Mouse (Mus musculus): ENCODE measurements around the gene Cobll1. TPM values are rescaled to one million over a fixed set of nuclear protein-coding genes. Genes with fewer than 3 reads are reported as not detected.
A peak's percentile ranks its signal among the peaks of the same experiment; 100 is the strongest.
"Not testable (repeated sequence)": the region's sequence is repeated elsewhere in the genome, so short reads cannot be mapped to it uniquely, and the experiment has no call there.

Gene Cobll1
- total and polyA plus RNA-seq, 2 experiments: 10.0 to 13.6 TPM

DNA sequence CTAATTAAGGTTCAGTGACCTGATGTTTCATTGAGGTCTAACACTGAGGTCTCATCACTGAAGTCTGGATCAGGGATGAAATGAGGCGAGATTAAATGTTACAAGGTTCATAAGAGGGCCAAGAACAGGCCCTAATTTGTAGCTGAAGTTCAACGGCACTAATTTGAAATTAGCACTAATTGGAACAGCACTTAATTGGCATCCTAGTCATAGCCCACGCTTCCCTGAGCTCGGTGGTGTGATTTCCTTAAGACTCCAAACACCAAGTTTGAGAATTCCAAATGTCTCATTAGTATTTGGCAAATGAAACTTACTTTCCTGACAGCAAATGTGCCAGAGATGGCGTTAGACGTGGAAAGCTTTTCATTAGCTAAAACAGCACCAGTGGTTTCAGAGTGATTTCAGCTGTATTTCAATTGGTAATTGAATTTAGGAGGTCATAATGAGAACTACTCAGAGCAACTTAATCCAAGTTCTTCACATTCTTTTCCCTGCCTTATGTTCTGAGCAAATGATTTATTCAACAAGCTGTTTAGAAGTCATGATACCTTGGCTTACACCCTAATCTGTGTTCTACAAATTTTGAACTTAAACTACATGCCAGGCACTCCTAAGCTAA, 36.3 kb upstream of the Cobll1 start:
- H3K4me1 ChIP-seq (ENCODE audit: control insufficient read depth, insufficient read depth, low read length): no peaks in the 10 kb centered on the region
- 86% methylated on average over 6 of the region's 6 CpGs for WGBS

DNA sequence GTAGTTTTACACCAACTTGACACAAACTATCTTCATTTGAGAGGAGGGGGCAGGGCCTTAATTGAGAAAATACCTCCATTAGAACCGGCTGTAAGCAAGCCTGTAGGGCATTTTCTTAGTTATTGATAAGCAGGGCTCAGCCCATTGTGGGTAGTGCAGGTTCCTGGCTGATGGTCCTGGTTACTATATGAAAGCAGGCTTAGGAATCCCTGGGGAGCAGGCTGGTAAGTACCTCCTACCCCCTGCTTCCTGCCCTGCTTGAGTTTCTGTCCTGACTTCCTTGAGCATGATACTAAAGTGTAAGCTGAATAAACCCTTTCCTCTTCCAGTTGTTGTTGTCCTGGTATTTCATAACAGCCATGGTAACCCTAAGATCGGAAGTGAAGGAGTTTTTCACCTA, 34.7 kb upstream of the Cobll1 start:
- H3K9ac ChIP-seq (ENCODE audit: low read depth, low read length): no peak overlapping the region
- no peak for DNase-seq (ENCODE audit: extremely low read depth, low read depth, low spot score)
- WGBS: 80% methylated on average over 2 of the region's 2 CpGs

More for the DNA sequence above, 36.3 kb upstream of the Cobll1 start:
- Histone ChIP-seq H3K27ac (replicated peaks; ENCODE audit: insufficient read depth, low read depth, low read length) (no peak overlapping the region), H3K9ac (ENCODE audit: low read depth, low read length) (no peak overlapping the region), H3K79me2 (ENCODE audit: control insufficient read depth, insufficient read depth, low read length) (no peaks in the 10 kb centered on the region), H3K36me3 (ENCODE audit: control insufficient read depth, insufficient read depth, low read length) (no peaks in the 10 kb centered on the region), H3K4me3 (ENCODE audit: insufficient read depth, low read depth, low read length) (no peak overlapping the region), H3K27me3 (ENCODE audit: control insufficient read depth, insufficient read depth, low read length) (no peaks in the 10 kb centered on the region)
- DNase-seq (ENCODE audit: extremely low read depth, low read depth, low spot score): peak; percentile 34
- TF ChIP-seq CTCF (IDR thresholded peaks at IDR 0.05; ENCODE audit: low read depth, low read length): no peak
- no peak for TF ChIP-seq POLR2A (IDR thresholded peaks at IDR 0.05; ENCODE audit: extremely low read depth, insufficient read depth, low read length)

DNA sequence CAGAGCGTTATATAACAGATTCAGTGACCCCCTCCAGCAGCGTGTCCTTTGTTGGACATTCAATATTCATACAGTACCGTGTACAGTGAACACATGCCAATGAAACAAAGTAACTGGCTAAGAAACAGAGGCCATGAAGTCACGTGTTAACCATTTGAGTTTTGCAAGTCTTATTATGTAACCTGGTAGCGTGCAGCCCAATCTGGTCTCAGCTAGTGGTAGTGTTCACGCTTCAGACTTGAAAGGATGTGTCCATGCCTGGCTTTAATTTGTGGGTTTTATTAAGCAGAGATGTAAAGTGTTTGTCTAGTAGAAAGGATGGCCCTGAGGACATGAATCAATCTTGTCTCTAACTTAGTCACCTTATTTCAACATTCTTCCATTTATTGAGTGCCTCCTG, 29.5 kb upstream of the Cobll1 start:
- Histone ChIP-seq H3K36me3 (ENCODE audit: control insufficient read depth, insufficient read depth, low read length) (no peaks in the 10 kb centered on the region), H3K4me1 (ENCODE audit: control insufficient read depth, insufficient read depth, low read length) (peaks cover 6% of the 10 kb centered on the region), H3K79me2 (ENCODE audit: control insufficient read depth, insufficient read depth, low read length) (no peaks in the 10 kb centered on the region), H3K27me3 (ENCODE audit: control insufficient read depth, insufficient read depth, low read length) (no peaks in the 10 kb centered on the region), H3K4me3 (ENCODE audit: insufficient read depth, low read depth, low read length) (no peak overlapping the region), H3K9ac (ENCODE audit: low read depth, low read length) (no peak overlapping the region), H3K27ac (replicated peaks; ENCODE audit: insufficient read depth, low read depth, low read length) (no peak overlapping the region)
- 42% methylated on average over 6 of the region's 6 CpGs for WGBS
- DNase-seq (ENCODE audit: extremely low read depth, low read depth, low spot score): peak; percentile 90
- TF ChIP-seq POLR2A (IDR thresholded peaks at IDR 0.05; ENCODE audit: extremely low read depth, insufficient read depth, low read length) (no peak), CTCF (IDR thresholded peaks at IDR 0.05; ENCODE audit: low read depth, low read length) (no peak)

More for the DNA sequence above, 34.7 kb upstream of the Cobll1 start:
- no peaks in the 10 kb centered on the region for H3K27me3 ChIP-seq (ENCODE audit: control insufficient read depth, insufficient read depth, low read length)
- H3K4me1 ChIP-seq (ENCODE audit: control insufficient read depth, insufficient read depth, low read length): no peaks in the 10 kb centered on the region
- no peak overlapping the region for H3K27ac ChIP-seq (replicated peaks; ENCODE audit: insufficient read depth, low read depth, low read length)
- no peaks in the 10 kb centered on the region for H3K36me3 ChIP-seq (ENCODE audit: control insufficient read depth, insufficient read depth, low read length)
- no peak for TF ChIP-seq POLR2A (IDR thresholded peaks at IDR 0.05; ENCODE audit: extremely low read depth, insufficient read depth, low read length)
- TF ChIP-seq CTCF (IDR thresholded peaks at IDR 0.05; ENCODE audit: low read depth, low read length): no peak
- no peak overlapping the region for H3K4me3 ChIP-seq (ENCODE audit: insufficient read depth, low read depth, low read length)
- no peaks in the 10 kb centered on the region for H3K79me2 ChIP-seq (ENCODE audit: control insufficient read depth, insufficient read depth, low read length)

DNA sequence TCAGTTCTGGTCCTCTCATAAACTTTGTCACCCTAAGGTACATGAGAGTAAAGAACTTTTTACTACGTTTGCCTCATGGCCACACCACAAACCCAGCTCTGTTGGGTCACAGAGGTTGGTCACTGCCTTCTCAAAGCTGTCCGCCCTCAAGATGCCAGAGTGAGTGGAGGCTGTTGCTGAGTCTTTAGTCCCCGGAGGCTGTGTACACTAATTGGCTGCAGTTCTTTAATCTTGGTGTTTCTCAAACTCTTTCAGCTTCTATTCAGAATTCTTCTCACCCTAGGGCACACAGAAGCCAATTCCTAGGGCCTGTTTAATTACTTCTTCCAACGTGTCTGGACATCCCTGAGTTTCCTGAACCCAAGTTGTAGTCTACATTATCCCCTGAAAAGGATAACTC, 28.6 kb upstream of the Cobll1 start:
- H3K4me1 ChIP-seq (ENCODE audit: control insufficient read depth, insufficient read depth, low read length): peaks cover 6% of the 10 kb centered on the region
- DNase-seq (ENCODE audit: extremely low read depth, low read depth, low spot score): no peak
- H3K4me3 ChIP-seq (ENCODE audit: insufficient read depth, low read depth, low read length): no peak overlapping the region
- H3K36me3 ChIP-seq (ENCODE audit: control insufficient read depth, insufficient read depth, low read length): no peaks in the 10 kb centered on the region
- no peak for TF ChIP-seq POLR2A (IDR thresholded peaks at IDR 0.05; ENCODE audit: extremely low read depth, insufficient read depth, low read length)
- no peak for TF ChIP-seq CTCF (IDR thresholded peaks at IDR 0.05; ENCODE audit: low read depth, low read length)
- WGBS: 73% methylated on average over 4 of the region's 4 CpGs
- no peak overlapping the region for H3K27ac ChIP-seq (replicated peaks; ENCODE audit: insufficient read depth, low read depth, low read length)
- no peaks in the 10 kb centered on the region for H3K27me3 ChIP-seq (ENCODE audit: control insufficient read depth, insufficient read depth, low read length)
- H3K9ac ChIP-seq (ENCODE audit: low read depth, low read length): no peak overlapping the region
- H3K79me2 ChIP-seq (ENCODE audit: control insufficient read depth, insufficient read depth, low read length): no peaks in the 10 kb centered on the region

DNA sequence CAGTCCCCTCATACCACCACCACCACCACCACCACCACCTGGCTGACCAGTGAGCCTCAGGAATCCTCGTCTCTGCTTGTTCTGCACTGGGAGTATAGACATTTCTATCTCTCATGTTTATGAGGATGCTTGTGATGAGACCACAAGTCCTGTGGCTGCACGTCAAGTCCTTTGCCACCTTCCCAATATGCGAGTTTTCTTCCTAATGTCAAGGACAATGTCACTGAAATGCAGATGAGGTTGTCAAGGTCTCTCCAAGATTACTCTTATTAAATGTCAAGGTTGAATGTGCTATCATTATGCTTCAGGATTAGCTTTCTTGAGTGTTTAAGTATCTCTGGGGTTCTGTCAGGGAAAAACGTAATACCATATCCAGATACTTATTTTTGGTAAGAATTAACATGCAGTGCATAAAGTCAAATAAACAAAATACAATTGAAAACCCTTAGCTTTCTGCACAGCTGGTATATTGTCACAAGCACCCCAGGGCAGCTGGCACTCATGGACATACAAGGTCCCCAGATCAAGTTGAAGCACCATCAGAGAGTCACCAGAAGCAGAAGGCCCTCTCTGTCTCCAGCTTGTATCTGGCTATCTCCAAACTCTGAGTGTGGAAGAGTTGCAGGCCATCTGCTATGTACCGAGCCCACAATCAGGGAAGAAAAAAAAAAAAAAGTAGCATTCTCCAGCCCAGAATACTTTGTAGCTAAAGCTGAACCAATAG, 27.5 kb upstream of the Cobll1 start:
- no peak for DNase-seq (ENCODE audit: extremely low read depth, low read depth, low spot score)
- H3K4me3 ChIP-seq (ENCODE audit: insufficient read depth, low read depth, low read length): no peak overlapping the region
- H3K27me3 ChIP-seq (ENCODE audit: control insufficient read depth, insufficient read depth, low read length): no peaks in the 10 kb centered on the region
- peaks cover 9% of the 10 kb centered on the region for H3K4me1 ChIP-seq (ENCODE audit: control insufficient read depth, insufficient read depth, low read length)
- no peak overlapping the region for H3K27ac ChIP-seq (replicated peaks; ENCODE audit: insufficient read depth, low read depth, low read length)
- no peaks in the 10 kb centered on the region for H3K79me2 ChIP-seq (ENCODE audit: control insufficient read depth, insufficient read depth, low read length)
- WGBS: 83% methylated on average over 5 of the region's 5 CpGs
- TF ChIP-seq POLR2A (IDR thresholded peaks at IDR 0.05; ENCODE audit: extremely low read depth, insufficient read depth, low read length): no peak
- TF ChIP-seq CTCF (IDR thresholded peaks at IDR 0.05; ENCODE audit: low read depth, low read length): no peak
- H3K36me3 ChIP-seq (ENCODE audit: control insufficient read depth, insufficient read depth, low read length): no peaks in the 10 kb centered on the region
- no peak overlapping the region for H3K9ac ChIP-seq (ENCODE audit: low read depth, low read length)

DNA sequence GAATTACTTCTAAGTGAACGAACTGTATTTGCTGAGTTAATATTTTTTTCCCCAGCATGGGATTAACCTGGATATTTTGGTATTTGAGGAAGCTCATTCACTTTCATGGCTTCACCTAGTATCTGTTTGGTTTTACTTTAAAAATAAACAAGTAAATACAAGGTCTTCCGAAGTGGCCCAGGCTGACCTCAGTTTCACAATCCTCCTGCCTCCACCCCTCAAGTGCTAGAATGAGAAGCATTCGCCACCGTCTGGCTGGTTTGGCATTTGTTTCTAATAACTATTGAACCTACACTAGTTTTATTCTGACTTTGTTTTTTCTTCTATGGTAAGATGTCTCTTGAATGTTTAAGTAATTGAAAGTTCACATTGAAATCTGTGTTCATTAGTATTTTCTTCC, 23.0 kb upstream of the Cobll1 start:
- DNase-seq (ENCODE audit: extremely low read depth, low read depth, low spot score): peak; percentile 92
- Histone ChIP-seq H3K27me3 (ENCODE audit: control insufficient read depth, insufficient read depth, low read length) (no peaks in the 10 kb centered on the region), H3K4me3 (ENCODE audit: insufficient read depth, low read depth, low read length) (no peak overlapping the region), H3K36me3 (ENCODE audit: control insufficient read depth, insufficient read depth, low read length) (no peaks in the 10 kb centered on the region), H3K79me2 (ENCODE audit: control insufficient read depth, insufficient read depth, low read length) (no peaks in the 10 kb centered on the region), H3K27ac (replicated peaks; ENCODE audit: insufficient read depth, low read depth, low read length) (no peak overlapping the region), H3K4me1 (ENCODE audit: control insufficient read depth, insufficient read depth, low read length) (peaks cover 3% of the 10 kb centered on the region; the same call in 1 of the 2 replicates), H3K9ac (ENCODE audit: low read depth, low read length) (no peak overlapping the region)
- WGBS: 16% methylated on average over 4 of the region's 4 CpGs
- TF ChIP-seq CTCF (IDR thresholded peaks at IDR 0.05; ENCODE audit: low read depth, low read length): peak; percentile 46
- TF ChIP-seq POLR2A (IDR thresholded peaks at IDR 0.05; ENCODE audit: extremely low read depth, insufficient read depth, low read length): no peak

DNA sequence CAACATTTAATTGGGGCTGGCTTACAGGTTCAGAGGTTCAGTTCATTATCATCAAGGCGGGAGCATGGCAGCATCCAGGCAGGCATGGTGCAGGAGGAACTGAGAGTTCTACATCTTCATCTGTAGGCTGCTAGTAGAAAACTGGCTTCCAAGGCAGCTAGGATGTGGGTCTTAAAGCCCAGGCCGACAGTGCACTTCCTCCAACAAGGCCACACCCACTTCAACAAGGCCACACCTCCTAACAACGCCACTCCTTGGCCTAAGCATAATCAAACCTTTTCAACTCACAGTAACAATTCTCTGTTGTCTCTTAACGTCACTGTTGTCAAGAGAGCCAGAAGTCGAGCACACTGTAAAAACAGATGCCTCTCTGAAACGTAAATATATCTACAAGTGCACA, 21.6 kb upstream of the Cobll1 start:
- 81% methylated on average over 6 of the region's 6 CpGs for WGBS
- H3K27me3 ChIP-seq (ENCODE audit: control insufficient read depth, insufficient read depth, low read length); H3K27ac ChIP-seq (replicated peaks; ENCODE audit: insufficient read depth, low read depth, low read length); H3K79me2 ChIP-seq (ENCODE audit: control insufficient read depth, insufficient read depth, low read length); H3K4me3 ChIP-seq (ENCODE audit: insufficient read depth, low read depth, low read length); H3K4me1 ChIP-seq (ENCODE audit: control insufficient read depth, insufficient read depth, low read length); DNase-seq (ENCODE audit: extremely low read depth, low read depth, low spot score); H3K36me3 ChIP-seq (ENCODE audit: control insufficient read depth, insufficient read depth, low read length); H3K9ac ChIP-seq (ENCODE audit: low read depth, low read length): not testable (repeated sequence)

Measured in liver, adult 2 months (tissue).